24 mouse cellular contexts compared by ENCODE assay signal in genomic region chr8:81779440-81779839, GRCm38 (mm10).
"Had no signal": no experiment of that assay in that cellular context is flagged by ENCODE, and none has a peak within 500 bp of the region (broad histone marks: within the 10 kb centered on the region; RNA-seq: fewer than 3 reads in every experiment).

No protein-coding gene starts in this region.

- H3K4me3 ChIP-seq: heart, adult 2 months; hindbrain, embryonic 10.5 days; hindbrain, embryonic 12.5 days; kidney, embryonic 15.5 days; limb, embryonic 13.5 days; limb, embryonic 15.5 days; liver, embryonic 12.5 days had no signal

- H3K27ac ChIP-seq: heart, adult 2 months; hindbrain, embryonic 10.5 days; hindbrain, embryonic 12.5 days; hindbrain, embryonic 14.5 days; kidney, embryonic 15.5 days; kidney, postnatal 0 days; limb, embryonic 13.5 days; limb, embryonic 15.5 days; liver, embryonic 12.5 days had no signal

- H3K9me3 ChIP-seq: hindbrain, embryonic 10.5 days; hindbrain, embryonic 12.5 days; kidney, embryonic 15.5 days; limb, embryonic 13.5 days; limb, embryonic 15.5 days; liver, embryonic 12.5 days had no signal

- H3K36me3 ChIP-seq: hindbrain, embryonic 10.5 days; hindbrain, embryonic 12.5 days; kidney, embryonic 15.5 days; limb, embryonic 13.5 days; limb, embryonic 15.5 days; liver, embryonic 12.5 days had no signal

- H3K4me1 ChIP-seq: hindbrain, embryonic 10.5 days; hindbrain, embryonic 12.5 days; kidney, embryonic 15.5 days; limb, embryonic 15.5 days had no signal

- ATAC-seq: hindbrain, embryonic 16.5 days; intestine, embryonic 16.5 days; liver, embryonic 12.5 days had no signal

- H3K27me3 ChIP-seq: hindbrain, embryonic 12.5 days; kidney, embryonic 15.5 days; limb, embryonic 13.5 days; limb, embryonic 15.5 days; liver, embryonic 12.5 days had no signal

- DNase-seq: gastrocnemius, postnatal 14 days; gastrocnemius, postnatal 36 days; heart, adult 11 months; heart, adult 2 months; heart, postnatal 10 days; heart, postnatal 4 days; kidney, adult 11 months; kidney, adult 2 months; kidney, adult 9 months; kidney, postnatal 14 days; kidney, postnatal 36 days; layer of hippocampus, adult 9-11 months; layer of hippocampus, postnatal 36 days; left cerebral cortex, postnatal 4 days had no signal

- H3K9ac ChIP-seq: hindbrain, embryonic 12.5 days; hindbrain, embryonic 14.5 days; kidney, embryonic 15.5 days; limb, embryonic 13.5 days; limb, embryonic 15.5 days; liver, embryonic 12.5 days had no signal
